Mouse (Mus musculus) megakaryocyte progenitor cell, adult 5-6 weeks (primary cell): ENCODE measurements at regions not wholly inside any gene's neighbourhood (a gene's known extent, or its start where the extent isn't known, plus 50 kb on each side); places are given as distances from the start of the nearest gene placed in this dataset.

ENCODE experiments used
- ATAC-seq: replicated peaks from 2 replicates; pipeline ENCODE4 v1.8.0; 2016; ENCODE audit warnings: mild to moderate bottlenecking, moderate TSS enrichment, inconsistent platforms; ENCODE audit not compliant: poor library complexity

GRCm38 (mm10) chr7:65772845-65773244 is 81.9 kb downstream of the Tm2d3 start:
- no peak for ATAC-seq

- ATAC-seq, result no peak
Observed at GRCm38 (mm10) chr7:65773948-65774347, 83.0 kb downstream of the Tm2d3 start.

GRCm38 (mm10) chr7:65774388-65775015 is 83.5 kb downstream of the Tm2d3 start:
- no peak for ATAC-seq

GRCm38 (mm10) chr7:65775016-65775415 is 84.0 kb downstream of the Tm2d3 start:
- ATAC-seq, result no peak

- no peak for ATAC-seq
Observed at GRCm38 (mm10) chr7:65779716-65780372, 81.7 kb upstream of the Pcsk6 start.

- no peak for ATAC-seq
Observed at GRCm38 (mm10) chr7:65780578-65781370, 80.8 kb upstream of the Pcsk6 start.

GRCm38 (mm10) chr7:65782024-65782423 is 79.5 kb upstream of the Pcsk6 start:
- ATAC-seq, result no peak

- ATAC-seq, result no peak
Observed at GRCm38 (mm10) chr7:65783773-65784172, 77.8 kb upstream of the Pcsk6 start.

- no peak for ATAC-seq
Observed at GRCm38 (mm10) chr7:65786916-65787315, 74.6 kb upstream of the Pcsk6 start.

GRCm38 (mm10) chr7:65787849-65788248 is 73.7 kb upstream of the Pcsk6 start:
- peak; percentile 57; the same call in 1 of the 2 replicates for ATAC-seq

GRCm38 (mm10) chr7:65790264-65790663 is 71.3 kb upstream of the Pcsk6 start:
- ATAC-seq, result no peak

GRCm38 (mm10) chr7:65792187-65792823 is 69.2 kb upstream of the Pcsk6 start:
- ATAC-seq, result no peak

GRCm38 (mm10) chr7:65802306-65802705 is 59.2 kb upstream of the Pcsk6 start:
- ATAC-seq, result peak; percentile 8; the same call in 1 of the 2 replicates

GRCm38 (mm10) chr7:65802806-65803205 is 58.7 kb upstream of the Pcsk6 start:
- ATAC-seq, result peak; percentile 90

- ATAC-seq, result peak; percentile 24
Observed at GRCm38 (mm10) chr7:65803422-65804303, 57.9 kb upstream of the Pcsk6 start.
